Mouse (Mus musculus): ENCODE data around the gene Cplx1. TPM values are rescaled to one million over a fixed set of nuclear protein-coding genes. Genes with fewer than 3 reads are reported as not detected.
"Not testable (repeated sequence)": the region's sequence is repeated elsewhere in the genome, so short reads cannot be mapped to it uniquely, and the experiment has no call there.

Gene Cplx1
- total RNA-seq, 2 experiments from 2014 or later: 381 to 412 TPM

DNA sequence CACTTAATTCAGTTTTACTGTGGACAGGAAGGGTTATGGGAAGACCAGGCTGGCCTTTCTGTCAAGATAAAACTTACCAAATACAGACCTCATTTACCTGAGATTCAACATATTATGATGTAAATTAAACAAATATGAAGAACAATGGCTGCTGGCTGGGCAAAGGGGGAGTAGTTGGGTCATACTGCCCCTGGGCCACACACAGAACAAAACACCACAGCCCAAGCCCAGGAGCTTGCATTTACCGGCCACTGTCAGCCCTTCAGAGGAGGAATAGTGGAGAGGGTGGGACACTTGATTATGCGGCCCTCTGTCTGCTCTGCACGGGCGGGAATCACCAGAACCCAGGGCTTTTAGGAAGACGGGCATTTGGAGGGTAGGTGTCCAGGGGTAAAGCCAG is 30.9 kb downstream of the Cplx1 start:
- intact Hi-C loops (cut with DNase I): no loop called here
- DNase-seq (ENCODE audit: extremely low spot score in 1 of 2, low spot score in 2 of 2): no peak

DNA sequence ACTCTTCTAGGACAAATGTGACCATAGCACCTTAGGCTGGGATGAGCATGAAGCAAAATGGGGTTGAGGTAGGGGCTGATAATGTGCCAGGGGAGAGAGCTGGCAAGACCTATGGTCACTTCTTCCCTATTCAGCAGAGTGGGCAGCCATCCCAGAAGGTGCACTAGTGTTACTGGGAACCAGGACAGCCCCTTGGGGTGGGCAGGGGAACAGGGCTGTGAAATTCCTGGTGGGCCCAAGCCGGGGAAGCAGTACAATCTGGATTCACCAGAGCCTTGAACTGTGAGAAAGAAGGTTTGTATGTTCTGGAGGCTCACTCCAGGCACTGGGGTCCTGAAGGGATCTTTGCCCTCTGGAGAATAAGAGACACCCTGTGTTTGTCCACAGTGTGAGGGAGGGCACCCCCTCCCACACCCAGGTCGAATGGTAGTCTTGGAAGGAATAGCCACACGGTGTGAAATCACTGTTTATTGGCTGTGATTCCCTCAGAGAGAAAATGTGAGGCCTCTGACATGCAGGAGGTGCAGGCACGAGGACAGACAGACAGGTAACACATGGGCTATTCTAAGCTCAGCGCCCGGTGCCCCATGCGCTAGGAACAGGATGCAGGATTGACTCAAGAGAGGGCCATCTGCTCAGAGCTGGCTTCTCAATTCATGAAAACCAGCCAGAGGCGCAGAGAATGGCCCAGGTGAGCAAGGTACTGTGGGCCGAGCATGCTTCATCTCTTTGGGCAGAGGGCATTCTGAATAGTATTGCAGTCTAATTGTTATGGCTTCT is 31.5 kb downstream of the Cplx1 start:
- intact Hi-C loops (cut with DNase I): no loop called here
- DNase-seq (ENCODE audit: extremely low spot score in 1 of 2, low spot score in 2 of 2): no peak

GRCm38 (mm10) chr5:108516655-108517054 is 33.2 kb downstream of the Cplx1 start:
- intact Hi-C loops (cut with DNase I): no loop called here
- DNase-seq (ENCODE audit: extremely low spot score in 1 of 2, low spot score in 2 of 2): no peak

DNA sequence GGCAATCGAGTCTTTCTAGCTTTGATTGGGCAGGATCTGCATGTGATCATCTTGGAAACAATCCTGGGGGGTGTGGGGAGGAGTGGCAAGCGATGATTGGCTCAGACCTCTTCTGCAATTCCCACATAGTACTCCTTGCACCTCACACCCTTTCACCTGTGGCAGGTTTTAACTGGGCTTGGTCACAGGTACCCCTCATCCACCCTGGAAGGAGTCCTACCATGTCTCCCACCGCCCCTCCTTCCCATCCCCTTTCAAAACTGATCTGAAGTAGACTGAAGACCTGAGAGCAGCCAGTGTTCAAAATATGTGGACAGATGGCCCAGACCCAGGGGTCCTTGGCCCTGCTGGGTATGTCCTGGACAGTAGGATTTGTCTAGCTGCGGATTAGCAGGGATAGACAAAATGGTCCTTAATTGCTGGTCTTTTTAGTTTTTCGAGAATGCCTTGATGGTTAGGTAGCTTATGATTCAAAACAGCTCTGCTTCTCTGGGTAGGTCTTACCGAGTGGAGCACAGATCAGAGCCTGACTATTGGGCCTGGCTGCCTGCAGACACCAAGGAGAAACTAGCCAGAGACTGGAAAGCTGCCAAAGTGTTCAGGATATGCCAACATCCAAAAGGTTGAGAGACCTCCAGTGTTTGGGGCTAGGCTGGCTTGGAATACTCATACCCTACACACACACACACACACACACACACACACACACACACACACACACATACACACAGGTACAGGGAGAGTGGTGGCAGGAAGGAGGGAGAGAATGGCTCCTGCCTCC is 34.1 kb downstream of the Cplx1 start:
- no peak for DNase-seq (ENCODE audit: extremely low spot score in 1 of 2, low spot score in 2 of 2)
- intact Hi-C loops (cut with DNase I): no loop called here

DNA sequence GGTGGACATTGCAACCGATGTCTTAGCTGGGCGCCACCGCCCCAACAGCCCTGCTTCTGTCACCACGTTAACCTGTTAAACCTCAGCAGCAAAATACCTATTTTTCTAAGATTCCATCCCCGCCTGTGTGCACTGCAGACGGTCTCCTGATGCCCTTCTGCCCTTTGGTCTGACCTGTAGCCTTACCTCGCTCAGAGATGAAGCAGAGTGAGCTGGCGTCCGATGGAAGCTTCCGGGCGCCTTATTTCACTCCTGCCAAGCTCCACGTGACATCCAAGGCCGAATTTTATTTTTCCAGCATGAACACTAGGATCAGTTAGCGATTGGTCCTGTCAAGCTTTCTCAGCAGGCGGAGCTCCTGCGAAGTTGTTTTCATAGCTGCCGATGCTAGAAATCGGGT is 47.5 kb downstream of the Cplx1 start:
- no peak for DNase-seq (ENCODE audit: extremely low spot score in 1 of 2, low spot score in 2 of 2)
- intact Hi-C loops (cut with DNase I): no loop called here

GRCm38 (mm10) chr5:108501573-108501972 is 48.3 kb downstream of the Cplx1 start:
- intact Hi-C loops (cut with DNase I): no loop called here

DNA sequence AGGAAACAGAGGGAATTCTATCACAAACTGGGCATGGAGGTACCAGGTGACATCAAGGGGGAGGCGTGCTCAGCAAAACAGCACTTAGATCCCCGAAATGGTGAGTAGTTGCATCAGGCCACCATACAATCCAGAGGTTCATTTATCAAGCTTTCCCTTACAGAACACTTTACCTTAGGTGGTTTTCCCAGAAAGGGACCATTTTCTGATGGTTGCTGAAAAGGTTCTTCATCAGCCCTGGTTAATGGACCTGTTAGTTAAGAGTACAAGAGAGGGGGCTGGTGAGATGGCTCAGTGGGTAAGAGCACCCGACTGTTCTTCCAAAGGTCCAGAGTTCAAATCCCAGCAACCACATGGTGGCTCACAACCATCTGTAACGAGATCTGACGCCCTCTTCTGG is 63.7 kb downstream of the Cplx1 start:
- intact Hi-C loops (cut with DNase I); DNase-seq (ENCODE audit: extremely low spot score in 1 of 2, low spot score in 2 of 2): not testable (repeated sequence)

More at GRCm38 (mm10) chr5:108501573-108501972, 48.3 kb downstream of the Cplx1 start:
- no peak for DNase-seq (ENCODE audit: extremely low spot score in 1 of 2, low spot score in 2 of 2)

DNA sequence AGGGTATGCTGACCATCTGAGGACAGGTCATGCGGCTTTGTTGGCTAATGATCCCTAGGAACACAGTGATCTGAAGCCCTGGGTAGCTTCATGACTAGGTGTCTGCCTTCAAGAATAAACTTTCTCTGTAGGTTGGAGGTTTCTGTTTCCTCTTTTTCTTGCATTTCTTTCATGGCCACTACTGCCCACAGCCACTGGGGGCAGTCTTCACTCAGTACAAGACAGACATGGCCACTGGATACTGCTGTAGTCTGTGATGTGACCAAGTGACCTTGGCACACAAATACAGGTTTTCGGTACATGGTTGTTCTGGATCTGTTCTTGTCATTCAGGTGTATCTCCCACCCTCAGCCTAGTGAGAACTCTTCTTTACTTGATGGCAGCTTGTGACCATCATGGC is 64.6 kb downstream of the Cplx1 start:
- DNase-seq (ENCODE audit: extremely low spot score in 1 of 2, low spot score in 2 of 2): peak in 1 of 2 experiments; percentile 26
- intact Hi-C loops (cut with DNase I): no loop called here

GRCm38 (mm10) chr5:108483006-108483405 is 66.8 kb downstream of the Cplx1 start:
- intact Hi-C loops (cut with DNase I): no loop called here
- DNase-seq (ENCODE audit: extremely low spot score in 1 of 2, low spot score in 2 of 2): no peak

DNA sequence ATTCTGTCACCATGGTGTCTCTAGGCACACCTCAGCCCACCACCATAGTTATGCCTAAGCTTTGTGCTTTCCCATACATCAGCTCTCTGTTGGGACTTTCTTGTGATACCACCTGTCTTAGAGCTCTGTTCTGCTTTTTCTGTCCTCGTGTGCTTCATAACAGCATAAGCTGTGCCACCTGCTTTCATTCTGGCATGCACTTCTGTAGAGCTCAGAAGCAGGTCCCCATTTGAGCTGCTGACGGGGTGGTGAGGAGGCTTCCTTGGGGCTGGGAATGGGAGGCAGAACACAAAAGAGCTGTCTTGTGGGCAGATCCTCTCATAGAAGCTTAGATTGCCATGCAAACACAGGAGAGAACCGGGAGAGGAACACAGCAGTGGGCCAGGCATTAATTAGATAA is 73.8 kb downstream of the Cplx1 start:
- no peak for DNase-seq (ENCODE audit: extremely low spot score in 1 of 2, low spot score in 2 of 2)
- intact Hi-C loops (cut with DNase I): no loop called here

DNA sequence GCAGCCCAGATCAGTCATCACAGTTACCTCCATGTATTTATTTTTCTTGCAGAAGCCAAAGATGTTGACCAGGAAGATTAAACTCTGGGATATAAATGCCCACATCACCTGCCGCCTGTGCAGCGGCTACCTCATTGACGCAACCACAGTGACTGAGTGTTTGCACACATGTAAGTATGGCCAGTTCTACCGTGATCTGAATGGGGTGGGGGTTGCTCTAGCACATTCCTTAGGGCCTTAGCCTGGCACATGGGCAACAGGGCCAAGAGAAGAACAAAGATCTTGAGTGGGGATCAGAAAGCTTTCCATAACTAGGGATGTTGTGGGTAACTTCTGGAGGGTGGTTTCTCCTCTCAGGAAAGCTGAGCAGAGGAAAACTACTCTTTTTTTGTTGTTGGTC is 76.1 kb downstream of the Cplx1 start:
- no peak for DNase-seq (ENCODE audit: extremely low spot score in 1 of 2, low spot score in 2 of 2)
- intact Hi-C loops (cut with DNase I): no loop called here

- no peak for DNase-seq (ENCODE audit: extremely low spot score in 1 of 2, low spot score in 2 of 2)
- intact Hi-C loops (cut with DNase I): no loop called here
These were observed 80.2 kb downstream of the Cplx1 start for GRCm38 (mm10) chr5:108469617-108470016.

Other genes with a start within 250 kb of the Cplx1 start
- 1 to 10 TPM; 7.5 to 7.9 TPM for gene Pigg, start 237.4 kb downstream of the Cplx1 start, total RNA-seq (2021)
- gene Gm42517, start 182.1 kb downstream of the Cplx1 start, total RNA-seq (2021): 10 to 100 TPM; 64.6 to 67.5 TPM
- not detected for gene Pde6b, start 161.6 kb downstream of the Cplx1 start, total RNA-seq (2021)
- 100 to 1,000 TPM; 252 to 262 TPM for gene Atp5k, start 115.6 kb downstream of the Cplx1 start, total RNA-seq (2021)
- gene Mfsd7a, start 101.1 kb downstream of the Cplx1 start, total RNA-seq (2021): under 1 TPM; 0.14 to 0.30 TPM
- gene Pcgf3, start 88.8 kb downstream of the Cplx1 start, total RNA-seq (2021): 10 to 100 TPM; 61.4 to 67.5 TPM
- 10 to 100 TPM; 88.2 to 97.3 TPM for gene Gak, start 79.7 kb upstream of the Cplx1 start, total RNA-seq (2021)
- gene Tmem175, start 79.7 kb upstream of the Cplx1 start, total RNA-seq (2021): 10 to 100 TPM; 36.9 to 38.7 TPM
- 1 to 10 TPM; 6.7 to 8.2 TPM for gene Idua, start 110.3 kb upstream of the Cplx1 start, total RNA-seq (2021)
- 10 to 100 TPM; 52.6 to 54.6 TPM for gene Dgkq, start 119.6 kb upstream of the Cplx1 start, total RNA-seq (2021)
- 1 to 10 TPM; 2.6 to 2.8 TPM for gene Slc26a1, start 125.5 kb upstream of the Cplx1 start, total RNA-seq (2021)
- gene Fgfrl1, start 142.4 kb upstream of the Cplx1 start, total RNA-seq (2021): 10 to 100 TPM; 12.5 to 16.2 TPM
- not detected for gene Rnf212, start 225.0 kb upstream of the Cplx1 start, total RNA-seq (2021)
- gene Tmed11, start 245.3 kb upstream of the Cplx1 start, total RNA-seq (2021): not detected